Mouse (Mus musculus) cerebellum, adult 8-10 months (tissue): ENCODE results near the gene Klhl29.

Source experiments
- DNase-seq: peaks from one replicate; pipeline ENCODE4 v3.0.0; 2022

The Klhl29 gene

DNA sequence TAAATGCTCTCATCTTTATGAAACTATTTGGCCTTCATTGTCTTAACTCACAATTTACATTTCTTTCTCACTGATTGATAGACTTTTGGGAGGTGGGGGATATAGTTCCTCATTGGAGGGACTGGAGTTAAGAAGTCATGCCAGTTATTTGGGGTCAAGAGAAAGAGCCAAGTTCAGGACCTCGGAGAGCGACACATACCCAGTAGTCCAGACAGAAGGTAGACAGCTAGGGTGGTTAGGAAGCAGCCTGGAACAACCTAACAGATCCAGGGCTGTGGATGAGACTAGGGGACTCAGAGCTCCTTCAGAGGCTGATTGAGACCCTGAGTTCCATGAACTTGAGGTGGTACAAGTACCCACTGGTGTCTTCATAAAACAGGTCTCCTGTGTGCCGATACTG lies 264.1 kb downstream of the Klhl29 start:
- no peak for DNase-seq

DNA sequence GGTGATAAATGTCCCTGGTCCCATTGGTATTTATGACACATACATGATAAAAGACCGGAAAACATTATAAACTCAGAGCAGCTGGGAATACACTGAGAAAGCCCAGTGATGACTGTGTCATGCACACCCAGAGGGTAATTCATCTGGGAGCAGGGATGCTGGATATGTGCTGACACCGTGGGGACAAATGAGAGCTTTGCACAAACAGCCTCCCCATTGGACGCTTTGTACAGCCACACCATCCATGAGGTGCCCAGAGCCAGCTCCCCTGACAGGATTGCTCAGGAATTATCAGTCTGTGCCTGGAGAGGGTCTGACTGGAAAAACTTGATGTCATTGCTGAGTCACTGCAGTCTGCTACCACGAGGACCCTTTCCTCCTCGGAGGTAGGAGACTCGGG lies 266.9 kb downstream of the Klhl29 start:
- DNase-seq = no peak

GRCm38 (mm10) chr12:5107795-5108194 lies 267.7 kb downstream of the Klhl29 start:
- DNase-seq = no peak

DNA sequence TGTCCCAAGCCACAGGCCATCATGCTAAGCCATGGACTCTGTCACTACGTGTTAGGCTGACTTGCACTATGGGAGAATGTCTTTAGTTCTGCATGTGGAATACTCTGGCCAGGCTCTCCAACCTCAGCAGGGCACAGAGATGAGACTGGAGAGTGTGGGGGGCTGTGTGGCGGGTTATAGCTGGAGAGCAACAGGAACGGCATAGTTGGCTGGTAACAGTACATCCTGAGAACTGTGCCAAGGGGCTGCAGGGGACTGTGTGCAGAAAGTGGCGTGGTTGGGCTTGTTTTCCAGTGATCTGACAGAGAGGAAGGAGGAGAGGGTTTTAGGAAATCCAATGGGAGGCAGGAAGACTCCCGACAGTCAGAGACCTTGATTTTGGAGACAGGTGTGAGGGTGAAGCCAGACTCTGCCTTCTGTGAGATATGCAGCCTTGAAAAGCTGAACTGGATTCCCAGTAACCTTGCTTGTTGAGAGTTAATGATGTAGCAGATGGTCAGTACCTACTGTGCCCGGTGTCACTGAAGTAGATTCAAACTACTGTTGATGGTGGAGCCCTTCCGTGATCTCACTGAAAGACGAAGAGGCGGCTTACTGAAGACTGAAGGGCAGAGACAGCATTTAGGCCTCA lies 270.9 kb downstream of the Klhl29 start:
- no peak for DNase-seq

DNA sequence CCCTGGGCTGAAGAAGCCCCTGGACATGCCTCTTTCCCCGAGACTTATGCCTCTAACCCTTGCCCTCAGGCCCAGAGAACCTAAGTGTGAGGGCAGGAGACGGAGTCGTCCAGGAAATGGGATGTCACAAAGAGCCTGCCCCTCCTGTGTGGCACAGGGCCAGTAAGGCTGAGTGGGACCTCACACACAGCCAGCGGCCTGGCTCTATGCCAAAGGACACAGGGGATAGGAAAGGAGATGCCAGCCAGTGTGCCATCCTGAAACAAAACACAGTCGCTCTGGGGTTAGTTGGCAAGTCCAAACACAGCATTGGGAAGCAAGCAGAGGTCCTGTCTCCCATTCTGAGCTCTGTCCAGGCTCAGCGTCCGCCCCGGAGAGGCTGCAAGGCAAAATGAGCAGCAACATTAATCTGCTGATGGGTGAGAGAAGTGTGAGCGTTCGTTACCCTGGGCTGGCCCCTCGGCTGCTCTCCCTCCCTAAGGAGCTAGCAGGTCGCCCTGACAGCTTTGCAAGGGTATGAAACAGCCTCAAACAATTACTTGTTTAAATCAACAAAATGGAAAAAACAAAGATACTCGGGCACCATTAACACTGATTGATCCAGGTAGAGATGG lies 274.0 kb downstream of the Klhl29 start:
- DNase-seq = no peak

DNA sequence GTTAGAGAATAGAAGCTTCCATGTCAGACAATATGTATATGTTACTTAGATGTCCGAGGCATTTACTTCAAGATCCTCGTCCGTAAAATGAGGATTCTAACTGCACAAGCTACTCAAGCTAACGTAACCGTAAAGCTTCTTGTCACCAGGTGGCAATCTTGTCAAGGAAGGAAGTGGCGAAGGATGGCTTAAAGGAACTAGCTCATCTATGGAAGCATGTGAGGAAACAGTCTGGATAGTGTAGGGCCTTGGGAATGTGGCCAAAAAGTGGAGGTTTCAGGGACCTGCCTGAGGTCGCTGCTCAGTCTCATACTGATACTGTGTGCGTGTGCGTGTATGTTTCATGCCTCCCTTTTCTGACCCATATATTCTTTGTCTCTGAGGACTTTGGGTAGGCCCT lies 275.9 kb downstream of the Klhl29 start:
- DNase-seq = no peak

GRCm38 (mm10) chr12:5088639-5089038 lies 286.8 kb downstream of the Klhl29 start:
- DNase-seq = no peak

DNA sequence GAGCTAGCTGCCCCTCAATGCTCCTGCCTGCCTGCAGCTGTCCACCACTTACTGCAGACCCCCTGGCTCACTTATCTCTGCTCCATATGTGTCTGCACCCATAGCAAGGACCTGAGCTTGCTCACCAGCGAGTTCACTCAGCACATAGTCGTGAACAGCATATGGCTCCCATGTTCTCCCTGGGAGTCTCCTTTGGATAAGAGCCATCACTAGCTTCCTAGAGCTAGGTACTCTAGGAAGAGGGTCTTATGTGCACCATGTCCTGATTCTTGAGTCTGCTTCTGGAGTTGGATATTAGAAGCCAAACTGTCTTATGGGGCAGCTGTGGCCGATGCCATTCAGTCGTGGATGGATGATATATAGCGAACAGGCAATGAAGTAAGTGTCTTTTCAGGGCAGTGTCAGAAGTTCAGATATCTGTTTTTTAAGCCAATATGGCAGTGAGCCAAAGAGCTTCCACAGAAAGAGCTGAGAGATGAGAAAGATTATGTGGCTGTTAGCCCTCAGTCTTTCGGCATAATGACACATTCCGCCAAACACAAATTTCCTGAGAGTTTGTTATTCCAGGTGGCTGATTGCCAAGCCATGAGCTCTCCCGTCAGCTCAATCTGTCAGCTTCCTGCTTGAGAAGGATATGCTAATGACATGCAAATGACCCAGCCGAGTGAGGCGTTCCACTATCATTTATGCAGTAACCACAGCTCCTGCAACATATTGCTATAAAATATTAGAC lies 287.5 kb downstream of the Klhl29 start:
- DNase-seq = peak; percentile 64

DNA sequence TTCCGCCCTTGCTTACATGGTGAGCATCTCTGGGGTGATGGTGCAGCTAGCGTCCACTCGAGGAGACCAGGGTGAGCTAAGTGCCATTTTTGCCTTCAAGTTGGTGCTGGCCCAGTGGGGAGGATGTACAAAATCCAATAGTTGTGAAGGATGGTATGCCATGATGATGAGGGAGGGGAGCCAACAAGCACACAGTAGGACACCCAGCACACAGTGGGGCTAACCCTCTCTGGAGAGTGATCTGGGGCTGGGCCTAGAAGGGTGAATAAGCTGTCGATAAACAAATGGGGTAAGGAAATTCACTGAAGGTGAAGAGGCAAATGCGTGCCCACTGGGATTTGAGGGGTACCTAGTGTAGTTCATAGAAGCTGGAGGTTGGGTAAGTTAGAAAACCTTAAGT lies 290.8 kb downstream of the Klhl29 start:
- DNase-seq = no peak

GRCm38 (mm10) chr12:5081480-5081879 lies 294.0 kb downstream of the Klhl29 start:
- no peak for DNase-seq

DNA sequence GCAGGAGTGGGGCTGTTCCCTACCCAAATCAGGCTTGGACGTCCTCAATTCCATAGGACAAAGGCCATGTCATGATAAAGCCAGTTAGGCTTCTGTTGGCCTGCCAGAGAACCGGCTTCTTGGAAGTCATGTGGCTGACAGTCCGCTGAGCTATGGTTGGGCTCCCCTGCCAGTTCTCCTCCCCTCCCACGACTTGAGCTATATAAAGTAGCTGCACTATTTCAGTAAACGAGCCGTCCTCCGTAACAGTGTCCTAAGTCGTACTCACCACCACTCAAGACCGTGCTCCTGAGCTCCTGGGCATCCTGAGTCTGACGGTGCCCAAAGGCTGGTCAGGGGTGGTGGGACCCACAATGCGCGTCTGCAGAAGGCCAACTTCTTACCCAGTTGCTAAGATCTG lies 302.3 kb downstream of the Klhl29 start:
- no peak for DNase-seq

DNA sequence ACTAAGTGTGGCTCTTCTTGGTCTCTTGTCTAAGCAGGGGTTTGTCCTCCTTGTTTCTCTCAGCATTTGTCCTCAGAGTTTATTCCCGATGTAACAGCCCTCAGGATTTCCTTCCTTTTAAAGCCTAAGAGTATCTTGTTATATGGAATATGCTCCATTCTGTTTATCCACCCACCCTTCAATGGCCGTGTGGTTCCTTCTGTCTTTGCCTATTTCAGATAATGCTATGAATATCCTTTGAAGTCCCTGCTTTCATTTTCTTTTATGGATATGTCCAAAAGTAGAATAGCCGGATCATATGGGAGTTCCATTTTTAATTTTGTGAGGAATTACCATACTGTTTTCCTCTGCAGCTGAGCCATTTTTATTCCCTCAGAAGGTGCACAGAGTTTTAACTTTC lies 305.4 kb downstream of the Klhl29 start:
- no peak for DNase-seq

- no peak for DNase-seq
These were observed 307.9 kb downstream of the Klhl29 start for GRCm38 (mm10) chr12:5067590-5067989.

GRCm38 (mm10) chr12:5048104-5048503 lies 327.4 kb downstream of the Klhl29 start:
- DNase-seq = no peak

GRCm38 (mm10) chr12:5044141-5044540 lies 331.3 kb downstream of the Klhl29 start:
- DNase-seq = no peak

- DNase-seq = no peak
These were observed 337.5 kb downstream of the Klhl29 start for GRCm38 (mm10) chr12:5038008-5038407.

DNA sequence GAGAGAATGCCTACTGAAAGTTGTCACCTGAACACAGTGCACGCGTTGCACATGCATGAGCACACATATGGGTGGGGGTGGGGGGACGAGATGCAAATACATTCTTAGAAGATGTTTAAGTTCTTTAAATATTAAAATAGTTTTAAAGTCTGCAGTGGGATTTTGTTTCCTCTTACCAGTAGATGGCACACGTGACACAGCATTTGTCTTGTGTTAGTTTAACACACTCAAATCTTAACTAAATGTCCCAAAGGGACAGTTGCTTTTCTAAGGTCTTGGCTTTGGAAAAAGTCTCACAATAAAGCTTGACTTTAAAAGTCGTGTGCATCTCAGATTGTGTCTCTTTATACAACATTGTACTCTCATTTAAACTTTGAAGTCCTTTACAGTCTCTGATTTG lies 346.4 kb downstream of the Klhl29 start:
- no peak for DNase-seq
